Mouse (Mus musculus): ENCODE measurements around the gene Dnajc8. TPM values are rescaled to one million over a fixed set of nuclear protein-coding genes. Genes with fewer than 3 reads are reported as not detected.
A peak's percentile ranks its signal among the peaks of the same experiment; 100 is the strongest.

The Dnajc8 gene
- polyA plus RNA-seq, 1 experiment from 2014 or later, result 213 TPM

GRCm38 (mm10) chr4:132506250-132506649, 29.1 kb upstream of the Dnajc8 start:
- H3K27ac ChIP-seq, result no peak overlapping the region
- no peak overlapping the region for H3K4me3 ChIP-seq
- H3K4me1 ChIP-seq, result peaks cover 26% of the 10 kb centered on the region
- no peak for DNase-seq (ENCODE audit: low spot score)
- H3K36me3 ChIP-seq, result no peaks in the 10 kb centered on the region; the same call in 1 of the 2 replicates
- 77% methylated on average over 6 of the region's 6 CpGs for WGBS
- no peaks in the 10 kb centered on the region for H3K27me3 ChIP-seq (ENCODE audit: low read depth, poor library complexity, severe bottlenecking)
- H3K9me3 ChIP-seq (replicated peaks), result no peaks in the 10 kb centered on the region

GRCm38 (mm10) chr4:132507210-132507609, 28.1 kb upstream of the Dnajc8 start:
- Histone ChIP-seq H3K4me1 (peaks cover 26% of the 10 kb centered on the region), H3K27me3 (ENCODE audit: low read depth, poor library complexity, severe bottlenecking) (no peaks in the 10 kb centered on the region), H3K27ac (no peak overlapping the region), H3K36me3 (no peaks in the 10 kb centered on the region; the same call in 1 of the 2 replicates), H3K9me3 (replicated peaks) (no peaks in the 10 kb centered on the region), H3K4me3 (no peak overlapping the region)
- 29% methylated on average over 2 of the region's 2 CpGs for WGBS
- no peak for DNase-seq (ENCODE audit: low spot score)

GRCm38 (mm10) chr4:132509621-132510296, 25.6 kb upstream of the Dnajc8 start:
- WGBS, result under 1% methylated on average over 52 of the region's 52 CpGs
- H3K4me1 ChIP-seq, result peaks cover 38% of the 10 kb centered on the region
- no peaks in the 10 kb centered on the region for H3K27me3 ChIP-seq (ENCODE audit: low read depth, poor library complexity, severe bottlenecking)
- peak overlapping the region; percentile 79 for H3K4me3 ChIP-seq
- no peaks in the 10 kb centered on the region for H3K9me3 ChIP-seq (replicated peaks)
- peak; percentile 87 for DNase-seq (ENCODE audit: low spot score)
- peak overlapping the region; percentile 83 for H3K27ac ChIP-seq
- H3K36me3 ChIP-seq, result no peaks in the 10 kb centered on the region

GRCm38 (mm10) chr4:132510352-132510798, 25.0 kb upstream of the Dnajc8 start, which contains the start of gene Sesn2:
Sesn2 (minus strand) TSS chr4:132510501.
- DNase-seq (ENCODE audit: low spot score), result peak; percentile 93
- Histone ChIP-seq H3K27me3 (ENCODE audit: low read depth, poor library complexity, severe bottlenecking) (no peaks in the 10 kb centered on the region), H3K27ac (peak within 1 kb of the TSS; percentile 83), H3K4me3 (peak within 1 kb of the TSS; percentile 79), H3K36me3 (no peaks in the 10 kb centered on the region), H3K9me3 (replicated peaks) (no peaks in the 10 kb centered on the region), H3K4me1 (peaks cover 41% of the 10 kb centered on the region)
- WGBS, result under 1% methylated on average over 32 of the region's 32 CpGs

- Histone ChIP-seq H3K4me1 (peaks cover 40% of the 10 kb centered on the region), H3K4me3 (no peak overlapping the region), H3K36me3 (no peaks in the 10 kb centered on the region), H3K27ac (no peak overlapping the region), H3K27me3 (ENCODE audit: low read depth, poor library complexity, severe bottlenecking) (no peaks in the 10 kb centered on the region), H3K9me3 (replicated peaks) (no peaks in the 10 kb centered on the region)
- 79% methylated on average over 3 of the region's 3 CpGs for WGBS
- DNase-seq (ENCODE audit: low spot score), result no peak
Measured at GRCm38 (mm10) chr4:132512080-132512479, 23.3 kb upstream of the Dnajc8 start.

- WGBS, result 32% methylated on average over 14 of the region's 14 CpGs
- H3K36me3 ChIP-seq, result no peaks in the 10 kb centered on the region
- H3K27ac ChIP-seq, result no peak overlapping the region
- H3K27me3 ChIP-seq (ENCODE audit: low read depth, poor library complexity, severe bottlenecking), result no peaks in the 10 kb centered on the region
- peak; percentile 38 for DNase-seq (ENCODE audit: low spot score)
- peaks cover 31% of the 10 kb centered on the region for H3K4me1 ChIP-seq
- no peaks in the 10 kb centered on the region for H3K9me3 ChIP-seq (replicated peaks)
- H3K4me3 ChIP-seq, result no peak overlapping the region; the same call in 1 of the 2 replicates
Measured at GRCm38 (mm10) chr4:132513395-132514273, 21.7 kb upstream of the Dnajc8 start.

- peak overlapping the region; percentile 59 for H3K4me3 ChIP-seq
- peaks cover 20% of the 10 kb centered on the region for H3K4me1 ChIP-seq
- peak; percentile 93 for DNase-seq (ENCODE audit: low spot score)
- H3K36me3 ChIP-seq, result no peaks in the 10 kb centered on the region
- peak overlapping the region; percentile 78 for H3K27ac ChIP-seq
- 2% methylated on average over 21 of the region's 21 CpGs for WGBS
- H3K27me3 ChIP-seq (ENCODE audit: low read depth, poor library complexity, severe bottlenecking), result no peaks in the 10 kb centered on the region
- no peaks in the 10 kb centered on the region for H3K9me3 ChIP-seq (replicated peaks)
Measured at GRCm38 (mm10) chr4:132514555-132515135, 20.7 kb upstream of the Dnajc8 start.

GRCm38 (mm10) chr4:132515369-132516155, 19.8 kb upstream of the Dnajc8 start:
- Histone ChIP-seq H3K4me3 (peak overlapping the region; percentile 59), H3K9me3 (replicated peaks) (no peaks in the 10 kb centered on the region), H3K27ac (peak overlapping the region; percentile 78), H3K36me3 (no peaks in the 10 kb centered on the region), H3K27me3 (ENCODE audit: low read depth, poor library complexity, severe bottlenecking) (no peaks in the 10 kb centered on the region), H3K4me1 (peaks cover 17% of the 10 kb centered on the region)
- peak; percentile 83 for DNase-seq (ENCODE audit: low spot score)
- 22% methylated on average over 22 of the region's 22 CpGs for WGBS

GRCm38 (mm10) chr4:132518066-132518465, 17.3 kb upstream of the Dnajc8 start:
- H3K27ac ChIP-seq, result no peak overlapping the region
- no peak for DNase-seq (ENCODE audit: low spot score)
- no peak overlapping the region for H3K4me3 ChIP-seq
- peaks cover 15% of the 10 kb centered on the region for H3K4me1 ChIP-seq
- whole genome bisulfite sequencing, result 87% methylated on average over 8 of the region's 8 CpGs
- no peaks in the 10 kb centered on the region for H3K27me3 ChIP-seq (ENCODE audit: low read depth, poor library complexity, severe bottlenecking)
- H3K36me3 ChIP-seq, result no peaks in the 10 kb centered on the region
- H3K9me3 ChIP-seq (replicated peaks), result no peaks in the 10 kb centered on the region

GRCm38 (mm10) chr4:132519188-132519587, 16.2 kb upstream of the Dnajc8 start:
- Histone ChIP-seq H3K4me1 (peaks cover 6% of the 10 kb centered on the region), H3K27ac (no peak overlapping the region), H3K36me3 (no peaks in the 10 kb centered on the region), H3K4me3 (no peak overlapping the region), H3K9me3 (replicated peaks) (no peaks in the 10 kb centered on the region), H3K27me3 (ENCODE audit: low read depth, poor library complexity, severe bottlenecking) (no peaks in the 10 kb centered on the region)
- WGBS, result 86% methylated on average over 3 of the region's 3 CpGs
- no peak for DNase-seq (ENCODE audit: low spot score)

- peaks cover 7% of the 10 kb centered on the region for H3K36me3 ChIP-seq
- no peaks in the 10 kb centered on the region for H3K27me3 ChIP-seq (ENCODE audit: low read depth, poor library complexity, severe bottlenecking)
- H3K4me1 ChIP-seq, result 0 out of 2 replicates have a peak, but pooled peaks cover 4% of the 10 kb centered on the region
- WGBS, result 29% methylated on average over 11 of the region's 11 CpGs
- no peak overlapping the region for H3K4me3 ChIP-seq
- DNase-seq (ENCODE audit: low spot score), result no peak
- peak overlapping the region; percentile 5 for H3K27ac ChIP-seq
- H3K9me3 ChIP-seq (replicated peaks), result no peaks in the 10 kb centered on the region
Measured at GRCm38 (mm10) chr4:132524321-132524741, 11.0 kb upstream of the Dnajc8 start.

- no peak overlapping the region for H3K4me3 ChIP-seq
- H3K27ac ChIP-seq, result no peak overlapping the region
- WGBS, result 57% methylated on average over 6 of the region's 6 CpGs
- DNase-seq (ENCODE audit: low spot score), result no peak
- 0 out of 2 replicates have a peak, but pooled peaks cover 4% of the 10 kb centered on the region for H3K4me1 ChIP-seq
- peaks cover 11% of the 10 kb centered on the region for H3K36me3 ChIP-seq
- H3K27me3 ChIP-seq (ENCODE audit: low read depth, poor library complexity, severe bottlenecking), result no peaks in the 10 kb centered on the region
- no peaks in the 10 kb centered on the region for H3K9me3 ChIP-seq (replicated peaks)
Measured at GRCm38 (mm10) chr4:132524808-132525207, 10.5 kb upstream of the Dnajc8 start.
